Mouse (Mus musculus): ENCODE data around the gene Mybpc2. TPM values are rescaled to one million over a fixed set of nuclear protein-coding genes. Genes with fewer than 3 reads are reported as not detected.

Mybpc2 gene
- total RNA-seq, 2 experiments from 2014 or later = 0.27 to 0.28 TPM

DNA sequence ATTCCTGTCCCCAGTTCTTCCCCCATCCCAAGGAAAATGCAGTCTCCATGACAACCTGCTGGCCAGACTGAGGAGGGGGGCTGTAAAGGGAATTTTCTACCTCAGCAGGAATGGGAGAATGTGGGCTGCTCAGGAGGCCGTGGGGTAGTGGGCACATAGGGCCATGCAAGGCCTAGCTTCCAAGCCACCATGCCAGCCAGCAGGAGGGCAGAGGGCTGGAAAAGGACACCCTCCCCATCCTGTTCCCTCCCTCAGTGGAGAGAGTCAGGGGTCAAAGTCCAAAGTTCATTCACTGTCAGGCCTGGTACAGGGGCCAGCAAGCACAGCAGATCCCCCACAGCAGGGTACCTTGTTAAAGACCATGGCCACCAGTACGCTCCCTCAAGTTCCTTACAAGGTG, 59.3 kb downstream of the Mybpc2 start, which contains the start of gene Aspdh:
TSS of gene Aspdh (plus strand) at position 281 of the 400 bp plus-strand sequence.
- no peak for DNase-seq (ENCODE audit: low spot score in 2 of 2)

DNA sequence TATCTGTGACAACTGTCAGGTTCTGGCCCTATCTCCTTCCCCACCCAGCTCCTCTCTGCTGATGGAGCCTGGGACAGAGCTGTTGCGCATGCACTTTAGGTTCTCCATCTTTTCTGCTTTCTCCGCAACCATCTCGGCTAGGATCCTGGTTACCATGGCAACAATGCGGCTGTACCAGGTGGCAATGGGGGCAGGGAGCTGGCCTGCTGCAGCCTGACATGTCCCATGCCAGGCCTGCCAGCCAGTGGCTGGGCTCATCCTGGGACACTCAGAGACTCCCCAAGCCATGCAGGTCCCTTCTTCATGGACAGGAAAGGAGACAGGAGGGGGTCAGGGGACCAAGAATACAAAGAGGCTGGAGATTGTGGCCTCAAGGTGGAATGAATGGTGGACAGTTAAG, 59.9 kb downstream of the Mybpc2 start:
- DNase-seq (ENCODE audit: low spot score in 2 of 2) = peak; percentile 84 to 92

DNA sequence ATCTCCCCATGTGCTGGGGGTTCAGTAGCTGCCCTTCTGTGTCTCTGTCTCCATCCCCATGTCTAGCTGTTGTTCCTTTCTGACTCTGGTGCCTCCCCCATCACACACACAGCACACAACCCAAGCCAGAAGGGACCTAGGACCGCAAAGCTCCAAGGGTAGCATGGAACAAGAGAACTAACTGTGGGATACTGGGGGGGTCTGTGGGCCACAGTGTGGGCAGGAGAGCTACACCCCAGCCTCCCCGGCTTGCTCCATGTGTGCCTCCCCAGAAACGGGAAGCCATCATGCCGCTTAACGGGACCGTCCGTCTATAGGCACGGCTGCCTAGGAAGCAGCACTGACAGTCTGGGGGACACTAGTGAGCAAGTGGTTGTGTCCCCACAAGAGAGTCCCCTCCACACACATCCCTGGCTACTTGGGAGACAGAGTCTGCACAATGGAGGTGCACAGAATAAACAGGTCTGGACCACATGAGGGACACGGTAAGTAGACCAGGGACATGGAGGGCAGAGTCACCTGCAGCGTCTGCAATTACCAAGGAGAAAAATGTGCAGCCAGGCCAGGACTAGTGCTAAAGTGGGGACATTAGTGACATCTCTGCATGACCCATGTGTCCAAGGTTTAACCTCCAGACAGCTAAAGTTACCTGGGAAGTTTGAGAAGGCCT, 60.8 kb downstream of the Mybpc2 start:
- peak in 1 of 2 experiments; percentile 39 for DNase-seq (ENCODE audit: low spot score in 2 of 2)

DNA sequence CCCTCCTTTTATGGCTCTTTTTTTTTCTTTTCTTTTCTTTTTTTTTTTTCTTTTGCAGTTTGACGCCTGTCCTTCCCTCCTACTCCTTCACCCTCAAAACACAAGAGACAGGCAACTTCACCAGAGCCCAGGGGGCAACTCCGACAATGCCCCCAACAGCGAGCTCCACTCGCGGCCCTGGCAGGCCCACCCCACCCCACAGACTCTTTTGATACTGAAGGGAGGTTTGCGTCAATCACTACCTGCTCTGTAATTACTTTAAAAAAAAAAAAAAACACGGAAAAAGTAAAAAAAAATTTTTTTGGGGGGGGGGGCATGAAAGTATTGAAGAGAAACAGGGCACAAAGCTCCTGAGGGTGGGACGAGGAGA, 61.4 kb downstream of the Mybpc2 start:
- DNase-seq (ENCODE audit: low spot score in 2 of 2) = no peak

DNA sequence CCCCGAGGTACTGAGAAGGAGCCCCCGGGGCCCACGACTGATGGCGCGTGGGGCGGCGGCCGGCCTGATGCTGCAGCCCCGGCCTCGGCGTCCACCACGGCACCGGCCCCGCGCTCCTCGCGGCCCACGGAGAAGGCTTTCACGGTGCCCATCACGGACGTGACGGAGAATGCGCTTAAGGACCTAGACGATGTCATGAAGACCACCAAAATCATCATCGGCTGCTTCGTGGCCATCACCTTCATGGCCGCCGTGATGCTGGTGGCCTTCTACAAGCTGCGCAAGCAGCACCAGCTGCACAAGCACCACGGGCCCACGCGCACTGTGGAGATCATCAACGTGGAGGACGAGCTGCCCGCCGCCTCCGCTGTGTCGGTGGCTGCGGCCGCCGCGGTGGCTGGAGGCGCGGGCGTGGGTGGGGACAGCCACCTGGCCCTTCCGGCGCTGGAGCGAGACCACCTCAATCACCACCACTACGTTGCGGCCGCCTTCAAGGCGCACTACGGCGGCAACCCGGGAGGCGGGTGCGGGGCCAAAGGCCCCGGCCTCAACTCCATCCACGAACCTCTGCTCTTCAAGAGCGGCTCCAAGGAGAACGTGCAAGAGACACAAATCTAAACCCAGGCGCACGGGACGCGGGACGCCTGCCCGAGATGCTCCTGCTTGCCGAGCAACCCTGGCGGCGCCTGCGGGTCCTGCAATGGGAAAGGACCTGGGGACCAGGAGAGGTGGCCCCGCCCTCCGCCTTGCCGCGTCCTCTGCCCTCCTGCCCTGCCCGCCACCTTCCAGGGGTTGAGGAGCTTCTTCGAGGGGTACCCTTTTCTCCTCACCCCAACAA, 62.0 kb downstream of the Mybpc2 start:
- peak in 1 of 2 experiments; percentile 50 for DNase-seq (ENCODE audit: low spot score in 2 of 2)

DNA sequence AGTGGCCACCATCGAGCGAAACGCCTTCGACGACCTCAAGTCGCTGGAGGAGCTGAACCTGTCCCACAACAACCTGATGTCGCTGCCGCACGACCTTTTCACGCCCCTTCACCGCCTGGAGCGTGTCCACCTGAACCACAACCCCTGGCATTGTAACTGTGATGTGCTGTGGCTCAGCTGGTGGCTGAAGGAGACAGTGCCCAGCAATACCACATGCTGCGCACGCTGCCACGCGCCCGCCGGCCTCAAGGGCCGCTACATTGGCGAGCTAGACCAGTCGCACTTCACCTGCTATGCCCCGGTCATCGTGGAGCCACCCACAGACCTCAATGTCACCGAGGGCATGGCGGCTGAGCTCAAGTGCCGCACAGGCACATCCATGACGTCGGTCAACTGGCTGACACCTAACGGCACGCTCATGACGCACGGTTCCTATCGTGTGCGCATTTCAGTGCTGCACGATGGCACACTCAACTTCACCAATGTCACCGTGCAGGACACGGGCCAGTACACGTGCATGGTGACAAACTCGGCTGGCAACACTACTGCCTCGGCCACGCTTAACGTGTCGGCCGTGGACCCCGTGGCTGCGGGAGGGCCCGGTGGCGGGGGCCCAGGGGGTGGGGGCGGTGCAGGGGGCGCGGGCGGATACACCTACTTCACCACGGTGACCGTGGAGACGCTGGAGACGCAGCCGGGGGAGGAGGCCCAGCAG, 62.8 kb downstream of the Mybpc2 start:
- DNase-seq (ENCODE audit: low spot score in 2 of 2) = peak; percentile 2 to 16

DNA sequence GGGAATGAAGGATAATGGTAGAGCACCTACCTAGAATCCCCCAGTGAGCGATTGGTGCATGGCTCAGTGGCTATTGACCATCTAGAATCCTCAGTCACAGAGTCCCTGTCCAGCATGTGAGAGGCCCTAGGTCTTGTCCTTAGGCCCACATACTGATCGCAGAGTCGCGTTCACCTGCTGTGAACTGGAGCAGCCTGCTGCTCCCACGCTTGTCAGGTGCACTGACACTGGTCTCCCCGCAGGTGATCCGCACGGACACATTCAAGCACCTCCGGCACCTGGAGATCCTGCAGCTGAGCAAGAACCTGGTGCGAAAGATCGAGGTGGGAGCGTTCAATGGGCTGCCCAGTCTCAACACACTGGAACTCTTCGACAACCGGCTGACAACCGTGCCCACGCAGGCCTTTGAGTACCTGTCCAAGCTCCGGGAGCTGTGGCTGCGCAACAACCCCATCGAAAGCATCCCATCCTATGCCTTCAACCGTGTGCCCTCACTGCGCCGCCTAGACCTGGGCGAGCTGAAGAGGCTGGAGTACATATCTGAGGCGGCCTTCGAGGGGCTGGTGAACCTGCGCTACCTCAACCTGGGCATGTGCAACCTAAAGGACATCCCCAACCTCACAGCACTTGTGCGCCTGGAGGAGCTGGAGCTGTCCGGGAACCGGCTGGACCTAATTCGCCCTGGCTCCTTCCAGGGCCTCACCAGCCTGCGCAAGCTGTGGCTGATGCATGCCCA, 63.5 kb downstream of the Mybpc2 start:
- DNase-seq (ENCODE audit: low spot score in 2 of 2) = peak in 1 of 2 experiments; percentile 13

DNA sequence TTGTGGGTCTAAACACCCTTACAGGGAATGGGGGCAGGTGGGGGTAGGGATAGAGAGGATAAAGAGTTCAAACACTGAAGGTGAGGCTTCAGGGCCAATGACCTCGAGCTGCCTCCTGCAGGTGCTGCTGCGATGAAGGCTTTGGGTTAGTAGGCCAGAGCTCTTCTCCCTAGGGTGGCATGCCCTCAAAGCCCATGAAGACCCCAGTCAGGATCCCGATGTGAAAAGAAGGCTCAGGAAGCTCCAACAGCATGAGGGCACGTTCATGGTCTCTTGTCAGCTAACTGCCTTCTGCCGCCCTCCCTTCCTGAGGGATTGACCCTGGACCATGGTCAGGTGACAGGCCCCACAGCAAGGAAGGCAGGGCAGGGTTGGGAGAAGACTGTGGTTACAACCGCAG, 64.4 kb downstream of the Mybpc2 start:
- DNase-seq (ENCODE audit: low spot score in 2 of 2) = no peak

DNA sequence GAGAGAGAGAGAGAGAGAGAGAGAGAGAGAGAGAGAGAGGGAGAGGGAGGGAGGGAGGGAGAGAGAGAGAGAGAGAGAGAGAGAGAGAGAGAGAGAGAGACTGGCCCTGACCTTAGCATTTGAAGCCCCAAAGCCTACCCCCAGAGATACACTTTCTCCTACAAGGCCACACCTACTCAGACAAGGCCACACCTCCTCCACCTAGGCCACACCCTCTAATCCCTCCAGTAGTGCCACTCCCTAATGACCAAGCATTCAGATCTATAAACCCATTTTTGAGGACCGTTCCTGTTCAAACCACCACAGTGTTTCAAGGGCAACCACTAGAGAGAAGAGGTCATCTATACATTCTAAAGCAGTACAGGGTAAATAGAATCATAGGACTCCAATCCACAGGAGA, 68.2 kb downstream of the Mybpc2 start:
- no peak for DNase-seq (ENCODE audit: low spot score in 2 of 2)

DNA sequence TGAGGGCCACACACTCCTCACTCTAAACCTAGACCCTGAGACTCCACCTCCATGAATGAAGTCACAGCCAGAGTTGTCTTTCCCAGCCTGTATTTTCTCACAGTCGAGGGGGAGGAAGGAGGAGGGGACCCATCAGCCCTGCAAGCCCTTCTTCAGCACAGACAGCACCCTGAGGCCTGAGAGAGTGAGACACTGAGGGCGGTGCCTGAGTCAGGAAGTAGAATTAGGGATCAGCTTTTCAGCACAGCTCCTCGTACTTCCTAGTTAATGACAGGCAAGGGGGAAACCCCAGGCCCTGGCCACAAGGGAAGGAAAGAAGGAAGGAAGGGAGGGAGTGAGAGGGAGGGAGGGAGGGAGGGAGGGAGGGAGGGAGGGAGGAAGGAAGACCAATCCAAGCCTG, 71.2 kb downstream of the Mybpc2 start:
- DNase-seq (ENCODE audit: low spot score in 2 of 2) = no peak

Small RNA genes lying within 50 kb of the gene (microRNA-seq; reads per million reads assigned to microRNA genes)
- gene Mir7052 (6.9 to 13.7 reads per million in 2 experiments), gene Mir7053 (0.78 to 0.99 reads per million in 2 experiments)

Other genes with a start within 250 kb of the Mybpc2 start
- 1 to 10 TPM; 3.3 to 3.6 TPM for gene Clec11a, start 217.8 kb downstream of the Mybpc2 start, total RNA-seq (2021)
- gene Shank1, start 214.4 kb downstream of the Mybpc2 start, total RNA-seq (2021) = 100 to 1,000 TPM; 626 to 653 TPM
- 10 to 100 TPM; 85.4 to 87.4 TPM for gene Syt3, start 140.6 kb downstream of the Mybpc2 start, total RNA-seq (2021)
- gene 1700008O03Rik, start 138.8 kb downstream of the Mybpc2 start, total RNA-seq (2021) = 1 to 10 TPM; 2.1 to 4.5 TPM
- 100 to 1,000 TPM; 336 to 349 TPM for gene Lrrc4b, start 95.6 kb downstream of the Mybpc2 start, total RNA-seq (2021)
- 10 to 100 TPM; 13.0 TPM for gene Aspdh, start 59.3 kb downstream of the Mybpc2 start, total RNA-seq (2021)
- gene Josd2, start 56.7 kb downstream of the Mybpc2 start, total RNA-seq (2021) = 100 to 1,000 TPM in 1 of 2 experiments, 10 to 100 TPM in 1; 86.1 to 100 TPM
- 100 to 1,000 TPM; 235 to 245 TPM for gene Emc10, start 28.1 kb downstream of the Mybpc2 start, total RNA-seq (2021)
- gene Fam71e1, start 28.1 kb downstream of the Mybpc2 start, total RNA-seq (2021) = 10 to 100 TPM; 16.2 to 17.6 TPM
- gene Spib, start 7.4 kb upstream of the Mybpc2 start, total RNA-seq (2021) = not detected
- gene Pold1, start 24.2 kb upstream of the Mybpc2 start, total RNA-seq (2021) = 10 to 100 TPM in 1 of 2 experiments, 1 to 10 TPM in 1; 9.4 to 13.2 TPM
- gene Nr1h2, start 29.3 kb upstream of the Mybpc2 start, total RNA-seq (2021) = 10 to 100 TPM; 64.9 to 68.5 TPM
- gene Napsa, start 47.7 kb upstream of the Mybpc2 start, total RNA-seq (2021) = not detected
- 100 to 1,000 TPM; 164 to 170 TPM for gene Kcnc3, start 66.0 kb upstream of the Mybpc2 start, total RNA-seq (2021)
- gene Myh14, start 146.2 kb upstream of the Mybpc2 start, total RNA-seq (2021) = 10 to 100 TPM; 31.4 to 33.4 TPM
- gene Izumo2, start 184.1 kb upstream of the Mybpc2 start, total RNA-seq (2021) = not detected
- 10 to 100 TPM; 35.1 to 39.9 TPM for gene Vrk3, start 223.8 kb upstream of the Mybpc2 start, total RNA-seq (2021)
- gene Zfp473, start 226.4 kb upstream of the Mybpc2 start, total RNA-seq (2021) = under 1 TPM; 0.41 to 0.79 TPM

Measured in layer of hippocampus, adult 18-20 months (tissue).